Mouse (Mus musculus) forebrain, embryonic 13.5 days (tissue): Measurements from ENCODE around the gene Gm10277. TPM values are rescaled to one million over a fixed set of nuclear protein-coding genes. Genes with fewer than 3 reads are reported as not detected.

ENCODE experiments used
- ATAC-seq: fragments of 200-750 bp; cut with Nextera tagmentation; 2 replicates; pipeline ENCODE4 v1.8.0; 2017
- H3K27ac ChIP-seq: fragments of 300-500 bp; sonication (generic); 2 replicates; pipeline ENCODE4 v1.5.1; 2015; ENCODE audit warnings: inconsistent platforms, mild to moderate bottlenecking, moderate library complexity
- H3K27me3 ChIP-seq: fragments of 300-500 bp; sonication (generic); 2 replicates; pipeline ENCODE4 v1.6.1; 2015; ENCODE audit warnings: mild to moderate bottlenecking, inconsistent platforms
- H3K36me3 ChIP-seq: fragments of 300-500 bp; sonication (generic); 2 replicates; pipeline ENCODE4 v1.6.1; 2015; ENCODE audit warnings: mild to moderate bottlenecking, inconsistent platforms; ENCODE audit not compliant: poor library complexity, severe bottlenecking
- H3K4me1 ChIP-seq: fragments of 300-500 bp; sonication (generic); 2 replicates; pipeline ENCODE4 v1.6.1; 2015; ENCODE audit warnings: inconsistent platforms
- H3K4me2 ChIP-seq: fragments of 300-500 bp; sonication (generic); 2 replicates; pipeline ENCODE4 v1.6.1; 2015; ENCODE audit warnings: inconsistent platforms, mild to moderate bottlenecking, moderate library complexity
- H3K4me3 ChIP-seq: fragments of 300-500 bp; sonication (generic); 2 replicates; pipeline ENCODE4 v1.5.1; 2015; ENCODE audit warnings: mild to moderate bottlenecking, inconsistent platforms
- H3K9ac ChIP-seq: fragments of 300-500 bp; sonication (generic); 2 replicates; pipeline ENCODE4 v1.6.1; 2015; ENCODE audit warnings: mild to moderate bottlenecking, inconsistent platforms
- H3K9me3 ChIP-seq: fragments of 300-500 bp; sonication (generic); replicated peaks from 2 replicates; pipeline ENCODE4 v1.6.1; 2016; ENCODE audit warnings: inconsistent platforms
- WGBS: fragments of 180-500 bp; shearing (Covaris S2); methylation state at CpG from one replicate; pipeline ENCODE4 v1.1.7; 2015; 5-methylcytosine and 5-hydroxymethylcytosine counted together
- polyA plus RNA-seq: library from polyadenylated mRNA; unstranded; fragments of >200 nt; fragmentation: Nextera tagmentation; extraction: Ambion mirVana; gene quantifications from 2 replicates; pipeline ENCODE4 v1.2.1, GENCODE M21; 2015

Gene Gm10277
- polyA plus RNA-seq, 1 experiment from 2014 or later = 2.9 TPM

DNA sequence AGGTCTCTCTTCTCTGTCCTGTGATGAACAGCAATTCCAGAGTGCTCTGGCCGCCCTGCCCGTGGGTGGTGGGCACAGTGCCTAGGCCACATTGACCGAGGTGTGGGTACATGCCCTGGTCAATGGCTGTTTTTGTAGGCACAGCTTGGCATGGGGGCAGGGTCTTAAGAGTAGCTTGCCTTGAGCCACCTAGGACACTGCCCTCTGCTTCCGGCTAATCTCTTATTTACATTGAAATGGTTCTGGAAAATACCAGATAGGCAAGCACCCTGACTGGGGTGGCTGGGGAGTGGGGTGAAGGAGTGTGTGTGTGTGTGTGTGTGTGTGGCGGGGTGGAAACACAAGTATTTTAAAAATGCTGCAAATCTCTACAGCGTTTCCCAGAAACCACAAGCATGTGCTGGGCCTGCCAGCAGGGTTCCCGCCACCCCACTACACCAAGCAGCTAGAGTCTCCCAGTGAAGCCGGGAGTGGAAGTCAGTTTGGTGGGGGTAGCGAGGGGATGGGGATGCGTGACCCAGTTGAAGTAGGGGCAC lies 4.3 kb downstream of the Gm10277 start:
- H3K27ac ChIP-seq = peak overlapping the region; percentile 41
- peaks cover 45% of the 10 kb centered on the region for H3K4me1 ChIP-seq
- no peaks in the 10 kb centered on the region for H3K27me3 ChIP-seq
- no peak for ATAC-seq
- no peaks in the 10 kb centered on the region for H3K9me3 ChIP-seq
- peaks cover 24% of the 10 kb centered on the region for H3K36me3 ChIP-seq
- WGBS = 70% methylated on average over 10 of the region's 10 CpGs
- H3K4me3 ChIP-seq = no peak overlapping the region
- no peak overlapping the region for H3K9ac ChIP-seq
- H3K4me2 ChIP-seq = no peak overlapping the region

DNA sequence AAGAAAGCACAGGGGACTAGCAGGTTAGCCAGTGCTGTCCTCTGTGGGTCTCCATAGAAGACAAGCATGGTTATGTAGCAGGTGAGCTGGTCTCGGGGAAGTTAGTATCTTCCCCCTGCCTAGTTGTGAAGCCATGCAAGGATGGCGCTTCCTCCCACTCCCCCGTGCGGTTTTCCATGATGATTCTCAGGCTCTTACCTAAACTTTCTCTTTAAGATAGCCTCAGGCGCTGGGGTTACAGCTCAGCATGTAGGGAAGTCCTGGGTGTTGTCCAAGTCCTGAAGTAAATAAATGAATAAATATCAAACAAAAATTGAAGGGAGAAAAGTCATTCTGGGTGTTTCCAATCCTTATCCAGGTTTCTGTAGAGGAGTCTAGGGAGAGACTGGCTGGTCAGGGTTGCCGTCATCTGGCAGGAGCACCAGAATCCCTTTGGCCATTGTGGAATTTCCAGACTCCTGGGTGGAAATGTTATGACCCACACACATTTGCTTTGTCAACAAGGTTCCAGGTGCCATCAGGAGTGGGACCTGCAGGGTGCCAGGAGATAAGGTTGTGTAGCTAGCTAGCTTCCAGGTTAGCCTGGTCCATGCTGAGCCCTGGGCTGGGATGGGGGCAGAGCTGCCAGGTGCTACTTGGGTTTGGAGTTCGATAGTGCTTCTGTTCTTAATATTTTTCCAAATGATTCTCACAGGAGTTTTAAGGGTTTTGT lies 5.3 kb downstream of the Gm10277 start:
- H3K36me3 ChIP-seq = peaks cover 34% of the 10 kb centered on the region
- no peak overlapping the region for H3K9ac ChIP-seq
- 88% methylated on average over 7 of the region's 7 CpGs for WGBS
- H3K4me2 ChIP-seq = no peak overlapping the region
- no peaks in the 10 kb centered on the region for H3K9me3 ChIP-seq
- no peaks in the 10 kb centered on the region for H3K27me3 ChIP-seq
- peaks cover 45% of the 10 kb centered on the region for H3K4me1 ChIP-seq
- H3K27ac ChIP-seq = no peak overlapping the region
- no peak overlapping the region for H3K4me3 ChIP-seq
- no peak for ATAC-seq

- 86% methylated on average over 7 of the region's 7 CpGs for WGBS
- no peaks in the 10 kb centered on the region for H3K9me3 ChIP-seq
- no peaks in the 10 kb centered on the region for H3K27me3 ChIP-seq
- H3K4me3 ChIP-seq = no peak overlapping the region
- H3K36me3 ChIP-seq = peaks cover 36% of the 10 kb centered on the region
- H3K4me2 ChIP-seq = no peak overlapping the region
- H3K4me1 ChIP-seq = peaks cover 41% of the 10 kb centered on the region
- H3K27ac ChIP-seq = no peak overlapping the region
- H3K9ac ChIP-seq = no peak overlapping the region
- no peak for ATAC-seq
Observed at GRCm38 (mm10) chr11:77781088-77781487, 6.5 kb downstream of the Gm10277 start.

GRCm38 (mm10) chr11:77779240-77779639 lies 8.3 kb downstream of the Gm10277 start:
- WGBS = 78% methylated on average over 1 of the region's 1 CpGs
- Histone ChIP-seq H3K36me3 (peaks cover 36% of the 10 kb centered on the region), H3K9me3 (no peaks in the 10 kb centered on the region), H3K9ac (no peak overlapping the region), H3K4me1 (peaks cover 30% of the 10 kb centered on the region), H3K4me3 (no peak overlapping the region), H3K27ac (no peak overlapping the region), H3K27me3 (no peaks in the 10 kb centered on the region), H3K4me2 (no peak overlapping the region)
- no peak for ATAC-seq

GRCm38 (mm10) chr11:77777937-77778336 lies 9.6 kb downstream of the Gm10277 start:
- Histone ChIP-seq H3K4me1 (peaks cover 17% of the 10 kb centered on the region), H3K27me3 (no peaks in the 10 kb centered on the region), H3K9me3 (no peaks in the 10 kb centered on the region), H3K4me2 (no peak overlapping the region), H3K4me3 (no peak overlapping the region), H3K36me3 (peaks cover 36% of the 10 kb centered on the region), H3K27ac (no peak overlapping the region), H3K9ac (no peak overlapping the region)
- no peak for ATAC-seq
- WGBS = 85% methylated on average over 17 of the region's 17 CpGs

DNA sequence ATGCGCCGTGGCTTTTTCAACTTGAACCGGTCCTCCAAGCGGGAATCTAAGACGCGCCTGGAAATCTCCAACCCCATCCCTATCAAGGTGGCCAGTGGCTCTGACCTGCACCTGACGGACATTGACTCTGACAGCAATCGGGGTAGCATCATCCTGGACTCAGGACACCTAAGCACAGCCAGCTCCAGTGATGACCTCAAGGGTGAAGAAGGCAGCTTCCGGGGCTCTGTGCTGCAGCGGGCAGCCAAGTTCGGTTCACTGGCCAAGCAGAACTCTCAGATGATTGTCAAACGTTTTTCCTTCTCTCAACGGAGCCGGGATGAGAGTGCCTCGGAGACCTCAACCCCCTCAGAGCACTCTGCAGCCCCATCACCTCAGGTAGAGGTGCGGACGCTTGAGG lies 10.1 kb downstream of the Gm10277 start:
- H3K27ac ChIP-seq = no peak overlapping the region
- no peak overlapping the region for H3K9ac ChIP-seq
- H3K4me2 ChIP-seq = no peak overlapping the region
- 92% methylated on average over 17 of the region's 17 CpGs for WGBS
- ATAC-seq = no peak
- no peaks in the 10 kb centered on the region for H3K27me3 ChIP-seq
- H3K36me3 ChIP-seq = peaks cover 36% of the 10 kb centered on the region
- no peaks in the 10 kb centered on the region for H3K9me3 ChIP-seq
- peaks cover 15% of the 10 kb centered on the region for H3K4me1 ChIP-seq
- H3K4me3 ChIP-seq = no peak overlapping the region

DNA sequence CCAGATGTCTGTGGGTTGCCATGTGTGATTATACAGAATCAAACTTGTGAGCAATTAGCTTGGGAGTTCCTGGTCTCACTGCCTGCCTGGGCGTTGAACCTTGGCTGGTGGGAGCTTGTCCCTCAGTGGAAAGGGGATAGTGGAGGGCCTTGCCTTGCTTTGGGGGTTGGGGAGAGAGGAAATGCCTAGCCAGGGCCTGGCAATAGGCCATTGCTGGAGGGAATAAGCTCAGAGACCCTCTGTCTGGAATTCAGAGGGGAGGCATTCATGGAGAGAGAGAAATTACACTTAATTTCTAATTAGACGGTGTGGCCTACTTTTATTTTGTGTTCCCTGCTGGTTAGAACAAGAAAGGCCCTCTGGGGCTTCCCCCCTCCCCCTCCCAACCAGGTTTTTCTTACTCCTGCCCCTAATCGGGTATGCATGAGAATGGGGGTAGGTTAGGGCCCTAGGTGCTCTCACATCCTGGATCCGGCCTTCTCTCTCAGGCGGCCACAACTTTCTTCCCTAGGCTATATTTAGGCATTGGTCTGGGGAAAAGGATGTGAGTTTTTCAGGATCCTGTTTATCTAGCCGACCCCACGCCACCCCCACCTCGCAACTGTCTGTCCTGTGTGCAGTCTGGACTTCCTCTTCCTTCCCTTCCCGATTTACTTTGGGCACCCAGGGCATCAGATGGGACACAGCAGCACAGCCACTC lies 11.7 kb downstream of the Gm10277 start:
- peaks cover 28% of the 10 kb centered on the region for H3K36me3 ChIP-seq
- peak overlapping the region; percentile 18; the same call in 1 of the 2 replicates for H3K9ac ChIP-seq
- H3K9me3 ChIP-seq = no peaks in the 10 kb centered on the region
- H3K4me3 ChIP-seq = no peak overlapping the region
- no peak overlapping the region for H3K4me2 ChIP-seq
- peak; percentile 61 for ATAC-seq
- peaks cover 12% of the 10 kb centered on the region for H3K4me1 ChIP-seq
- no peaks in the 10 kb centered on the region for H3K27me3 ChIP-seq
- peak overlapping the region; percentile 51 for H3K27ac ChIP-seq
- WGBS = 45% methylated on average over 9 of the region's 9 CpGs

- no peak overlapping the region for H3K4me3 ChIP-seq
- 72% methylated on average over 8 of the region's 8 CpGs for WGBS
- H3K27ac ChIP-seq = no peak overlapping the region
- H3K27me3 ChIP-seq = no peaks in the 10 kb centered on the region
- ATAC-seq = no peak
- H3K4me2 ChIP-seq = no peak overlapping the region
- H3K36me3 ChIP-seq = no peaks in the 10 kb centered on the region; the same call in 1 of the 2 replicates
- H3K9me3 ChIP-seq = no peaks in the 10 kb centered on the region
- H3K9ac ChIP-seq = no peak overlapping the region
- peaks cover 13% of the 10 kb centered on the region for H3K4me1 ChIP-seq
Observed at GRCm38 (mm10) chr11:77771879-77772713, 15.5 kb downstream of the Gm10277 start.

DNA sequence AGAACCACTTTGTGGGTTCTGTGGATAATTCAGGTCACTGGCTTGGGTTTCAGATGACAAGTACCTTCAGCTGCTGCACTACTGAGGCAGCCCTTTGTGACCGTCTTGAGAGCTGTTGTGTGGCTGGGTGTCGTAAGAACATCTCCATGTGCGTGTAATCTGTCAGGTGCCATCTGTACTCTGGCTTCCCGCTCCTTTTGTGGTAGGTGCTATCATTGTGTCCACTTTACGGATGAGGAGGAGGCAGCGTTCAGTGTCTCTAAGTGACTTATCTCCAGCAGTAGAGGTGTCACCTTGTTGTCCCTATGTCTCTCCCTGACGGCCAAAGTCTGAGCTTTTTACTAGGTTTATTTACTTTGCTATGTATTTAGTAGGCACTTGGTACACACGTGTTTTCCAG lies 17.2 kb downstream of the Gm10277 start:
- no peak for ATAC-seq
- Histone ChIP-seq H3K27ac (no peak overlapping the region), H3K4me1 (peaks cover 21% of the 10 kb centered on the region), H3K4me2 (no peak overlapping the region), H3K9me3 (no peaks in the 10 kb centered on the region), H3K4me3 (no peak overlapping the region), H3K36me3 (no peaks in the 10 kb centered on the region), H3K27me3 (no peaks in the 10 kb centered on the region), H3K9ac (no peak overlapping the region)
- 85% methylated on average over 8 of the region's 8 CpGs for WGBS

- 83% methylated on average over 4 of the region's 4 CpGs for WGBS
- no peaks in the 10 kb centered on the region for H3K9me3 ChIP-seq
- H3K9ac ChIP-seq = no peak overlapping the region
- no peaks in the 10 kb centered on the region for H3K27me3 ChIP-seq
- H3K4me3 ChIP-seq = no peak overlapping the region
- no peaks in the 10 kb centered on the region for H3K36me3 ChIP-seq
- H3K4me1 ChIP-seq = peaks cover 29% of the 10 kb centered on the region
- no peak overlapping the region for H3K27ac ChIP-seq
- H3K4me2 ChIP-seq = no peak overlapping the region
- no peak for ATAC-seq
Observed at GRCm38 (mm10) chr11:77769496-77769895, 18.1 kb downstream of the Gm10277 start.

GRCm38 (mm10) chr11:77766351-77767001 lies 21.1 kb downstream of the Gm10277 start:
- no peak overlapping the region; the same call in 1 of the 2 replicates for H3K27ac ChIP-seq
- H3K4me1 ChIP-seq = peaks cover 42% of the 10 kb centered on the region
- H3K4me2 ChIP-seq = peak overlapping the region; percentile 96
- 0 out of 2 replicates have a peak, but pooled peaks cover 3% of the 10 kb centered on the region for H3K27me3 ChIP-seq
- peak overlapping the region; percentile 64 for H3K9ac ChIP-seq
- H3K9me3 ChIP-seq = no peaks in the 10 kb centered on the region
- H3K4me3 ChIP-seq = peak overlapping the region; percentile 34
- WGBS = 4% methylated on average over 35 of the region's 35 CpGs
- H3K36me3 ChIP-seq = no peaks in the 10 kb centered on the region
- ATAC-seq = no peak
